In the genomic region with DNA sequence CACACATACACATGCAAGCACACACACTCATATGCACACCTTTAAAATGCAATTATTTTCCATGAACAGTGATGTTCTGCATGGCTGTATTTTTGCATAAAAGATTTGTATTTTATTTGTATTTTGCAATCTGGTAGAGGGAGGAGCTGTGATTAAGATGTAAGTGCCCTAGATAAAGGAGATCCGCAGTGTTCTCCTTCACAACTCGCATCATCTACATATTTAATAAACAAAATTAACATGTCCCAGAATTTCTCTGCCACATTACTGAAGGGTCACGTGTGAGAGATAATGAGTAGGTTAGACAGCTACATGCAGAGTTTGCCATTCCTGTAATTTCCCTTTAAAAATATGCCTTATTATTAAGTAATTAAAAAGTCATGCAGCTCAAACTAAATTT, we compare ENCODE assay signal across 44 mouse cellular contexts. TPM values are rescaled to one million over a fixed set of nuclear protein-coding genes. Genes with fewer than 3 reads are reported as not detected.
"Had no signal": no experiment of that assay in that cellular context is flagged by ENCODE, and none has a peak within 500 bp of the region (broad histone marks: within the 10 kb centered on the region; RNA-seq: fewer than 3 reads in every experiment).

No protein-coding gene starts in this region.

- DNase-seq: layer of hippocampus, postnatal 36 days; left cerebral cortex, postnatal 4 days; liver; liver, embryonic 13.5 days; liver, postnatal 0 days; lung, adult 18-20 months; lung, adult 2 months; lung, embryonic 14.5 days; lung, postnatal 10 days; lung, postnatal 14 days; lung, postnatal 36 days; lung, postnatal 4 days had no signal

- H3K4me2 ChIP-seq: limb, embryonic 12.5 days; limb, embryonic 13.5 days; limb, embryonic 15.5 days; liver, embryonic 11.5 days; liver, embryonic 12.5 days; liver, embryonic 13.5 days; liver, embryonic 15.5 days; lung, embryonic 14.5 days; lung, embryonic 15.5 days; midbrain, embryonic 11.5 days; midbrain, embryonic 12.5 days; neural tube, embryonic 12.5 days had no signal

- ATAC-seq: liver, embryonic 12.5 days; liver, postnatal 0 days; lung, postnatal 0 days had no signal

- H3K4me1 ChIP-seq: limb, embryonic 10.5 days; limb, embryonic 12.5 days; limb, embryonic 13.5 days; limb, embryonic 15.5 days; liver, embryonic 12.5 days; liver, embryonic 13.5 days; liver, embryonic 15.5 days; lung, embryonic 15.5 days; megakaryocyte, embryonic 14.5 days; midbrain, embryonic 12.5 days; neural tube, embryonic 12.5 days had no signal

- H3K4me3 ChIP-seq: left cerebral cortex, adult 2 months; limb, embryonic 10.5 days; limb, embryonic 12.5 days; limb, embryonic 13.5 days; limb, embryonic 15.5 days; liver, embryonic 12.5 days; liver, embryonic 13.5 days; liver, embryonic 15.5 days; lung, embryonic 15.5 days; megakaryocyte, embryonic 14.5 days; midbrain, embryonic 12.5 days; myocyte; neural tube, embryonic 12.5 days had no signal

- H3K27me3 ChIP-seq: limb, embryonic 12.5 days; limb, embryonic 13.5 days; limb, embryonic 15.5 days; liver, embryonic 12.5 days; liver, embryonic 13.5 days; liver, embryonic 15.5 days; lung, embryonic 15.5 days; megakaryocyte, embryonic 14.5 days; midbrain, embryonic 12.5 days; neural tube, embryonic 12.5 days had no signal

- H3K36me3 ChIP-seq: limb, embryonic 10.5 days; limb, embryonic 12.5 days; limb, embryonic 13.5 days; limb, embryonic 15.5 days; liver, embryonic 12.5 days; liver, embryonic 13.5 days; liver, embryonic 15.5 days; lung, embryonic 15.5 days; midbrain, embryonic 12.5 days; neural tube, embryonic 12.5 days had no signal

- H3K27ac ChIP-seq: left cerebral cortex, adult 2 months; limb, embryonic 10.5 days; limb, embryonic 12.5 days; limb, embryonic 13.5 days; limb, embryonic 15.5 days; liver, embryonic 12.5 days; liver, embryonic 13.5 days; liver, embryonic 14.5 days; liver, embryonic 15.5 days; lung, embryonic 15.5 days; macrophage; midbrain, embryonic 12.5 days; neural tube, embryonic 12.5 days had no signal

- H3K9me3 ChIP-seq: limb, embryonic 10.5 days; limb, embryonic 12.5 days; limb, embryonic 13.5 days; limb, embryonic 15.5 days; liver, embryonic 12.5 days; liver, embryonic 15.5 days; lung, embryonic 15.5 days; midbrain, embryonic 12.5 days; neural tube, embryonic 12.5 days had no signal

- H3K9ac ChIP-seq: limb, embryonic 12.5 days; limb, embryonic 13.5 days; limb, embryonic 15.5 days; liver, embryonic 12.5 days; liver, embryonic 13.5 days; liver, embryonic 14.5 days; liver, embryonic 15.5 days; liver, postnatal 0 days; lung, embryonic 14.5 days; lung, embryonic 15.5 days; midbrain, embryonic 12.5 days; neural tube, embryonic 12.5 days had no signal

RNA-seq across cellular contexts. Expression of a gene that starts 46.3 kb away (rescaled TPM):
- total RNA-seq: layer of hippocampus, postnatal 36 days; left cerebral cortex, adult 18-20 months; left cerebral cortex, adult 2 months; left cerebral cortex, adult 8-10 months; left cerebral cortex, postnatal 10 days; left cerebral cortex, postnatal 14 days; left cerebral cortex, postnatal 25 days; left cerebral cortex, postnatal 36 days; left cerebral cortex, postnatal 4 days; liver, adult 2 months; megakaryocyte progenitor cell, adult 5-6 weeks; megakaryocyte, adult 5-6 weeks; megakaryocyte-erythroid progenitor cell, adult 5-6 weeks; monocyte, adult 5-6 weeks had no signal
- polyA plus RNA-seq: limb, embryonic 11.5 days; liver, adult 2 months; liver, embryonic 11.5 days; liver, embryonic 12.5 days; liver, embryonic 13.5 days; liver, embryonic 14.5 days; liver, embryonic 15.5 days; liver, embryonic 16.5 days; liver, postnatal 0 days; lung, embryonic 14.5 days; lung, embryonic 15.5 days; lung, embryonic 16.5 days; lung, postnatal 0 days; macrophage; midbrain, embryonic 12.5 days; neural tube, embryonic 11.5 days; neural tube, embryonic 12.5 days had no signal
